Mouse (Mus musculus): Measurements from ENCODE around the gene Ubxn4. TPM values are rescaled to one million over a fixed set of nuclear protein-coding genes. Genes with fewer than 3 reads are reported as not detected.

The Ubxn4 gene
- polyA plus RNA-seq, 1 experiment from 2014 or later: 61.2 TPM

- Histone ChIP-seq H3K4me2 (ENCODE audit: low read depth, low read length) (no peak overlapping the region), H3K4me3 (replicated peaks; ENCODE audit: low read length) (no peak overlapping the region), H3K27ac (ENCODE audit: low read length) (no peak overlapping the region), H3K4me1 (ENCODE audit: control insufficient read depth, insufficient read depth, low read length) (no peaks in the 10 kb centered on the region), H3K27me3 (ENCODE audit: control insufficient read depth, insufficient read depth, low read length) (no peaks in the 10 kb centered on the region), H3K9me3 (replicated peaks; ENCODE audit: control insufficient read depth, low read length) (no peaks in the 10 kb centered on the region), H3K9ac (ENCODE audit: low read length) (no peak overlapping the region), H3K36me3 (ENCODE audit: control insufficient read depth, insufficient read depth, low read length) (peaks cover 14% of the 10 kb centered on the region)
- no peak for ATAC-seq (ENCODE audit: insufficient read depth, low FRiP score)
- 89% methylated on average over 1 of the region's 1 CpGs for WGBS
Measured at GRCm38 (mm10) chr1:128327165-128327564, 83.4 kb downstream of the Ubxn4 start.

GRCm38 (mm10) chr1:128328218-128328617 is 84.5 kb downstream of the Ubxn4 start, which contains the start of gene Lct:
Lct (minus strand) TSS chr1:128328318.
- no peak within 1 kb of the TSS for H3K9ac ChIP-seq (ENCODE audit: low read length)
- no peak for ATAC-seq (ENCODE audit: insufficient read depth, low FRiP score)
- no peak within 1 kb of the TSS for H3K27ac ChIP-seq (ENCODE audit: low read length)
- H3K9me3 ChIP-seq (replicated peaks; ENCODE audit: control insufficient read depth, low read length): no peaks in the 10 kb centered on the region
- WGBS: 74% methylated on average over 3 of the region's 3 CpGs
- H3K4me1 ChIP-seq (ENCODE audit: control insufficient read depth, insufficient read depth, low read length): no peaks in the 10 kb centered on the region
- peaks cover 20% of the 10 kb centered on the region for H3K36me3 ChIP-seq (ENCODE audit: control insufficient read depth, insufficient read depth, low read length)
- no peak within 1 kb of the TSS for H3K4me2 ChIP-seq (ENCODE audit: low read depth, low read length)
- H3K4me3 ChIP-seq (replicated peaks; ENCODE audit: low read length): no peak within 1 kb of the TSS
- no peaks in the 10 kb centered on the region for H3K27me3 ChIP-seq (ENCODE audit: control insufficient read depth, insufficient read depth, low read length)

MicroRNAs encoded within 50 kb of the gene (microRNA counts, 519-probe panel; counts per million panel counts)
- microRNA mmu-miR-128: 2,476 counts per million, percentile 53 among the panel's probes with 10 or more counts

Small RNA genes lying within 50 kb of the gene (microRNA-seq; reads per million reads assigned to microRNA genes)
- gene Mir128-1: 96.3 reads per million, percentile 55 among the genes with 10 or more reads in this experiment

Other genes with a start within 250 kb of the Ubxn4 start
- 6.4 and 7.4 TPM in 2 replicates for gene Zranb3, start 140.9 kb upstream of the Ubxn4 start, polyA plus RNA-seq (2015; fragmentation: Nextera tagmentation; extraction: Ambion mirVana)
- 46.2 and 52.8 TPM in 2 replicates for gene R3hdm1, start 140.7 kb upstream of the Ubxn4 start, polyA plus RNA-seq (2015; fragmentation: Nextera tagmentation; extraction: Ambion mirVana)
- 8.0 TPM in 2 replicates for gene Lct, start 84.4 kb downstream of the Ubxn4 start, polyA plus RNA-seq (2015; fragmentation: Nextera tagmentation; extraction: Ambion mirVana)
- gene Mcm6, start 115.7 kb downstream of the Ubxn4 start, polyA plus RNA-seq (2015; fragmentation: Nextera tagmentation; extraction: Ambion mirVana): 197 and 200 TPM in 2 replicates
- 156 and 178 TPM in 2 replicates for gene Dars, start 173.4 kb downstream of the Ubxn4 start, polyA plus RNA-seq (2015; fragmentation: Nextera tagmentation; extraction: Ambion mirVana)

All from stomach, embryonic 16.5 days (tissue).